Mouse (Mus musculus): ENCODE data around the gene Tmem210.

Tmem210 gene

GRCm38 (mm10) chr2:25292856-25293255 lies 4.9 kb downstream of the Tmem210 start:
- peak; percentile 68 for DNase-seq (ENCODE audit: low read depth, low spot score)

DNA sequence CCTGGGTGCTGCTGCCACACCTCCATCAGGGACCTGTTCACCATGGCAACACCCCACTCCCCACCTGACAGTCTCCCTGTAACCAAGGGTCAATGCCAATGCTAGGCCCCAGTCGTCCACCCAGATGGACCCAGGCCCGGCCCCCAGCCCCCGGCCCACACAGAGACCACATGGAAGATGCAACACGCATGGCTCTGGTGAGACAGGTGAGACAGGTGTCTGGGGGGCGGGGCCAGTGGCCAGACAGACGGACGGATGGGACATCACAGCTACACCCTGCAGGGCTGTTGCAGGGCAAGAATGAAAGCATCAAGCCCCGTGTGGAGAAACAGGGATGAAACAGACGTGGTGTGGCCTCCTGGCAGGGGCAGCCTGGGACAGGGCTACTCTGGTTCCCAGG lies 5.8 kb downstream of the Tmem210 start:
- no peak for DNase-seq (ENCODE audit: low read depth, low spot score)

- DNase-seq (ENCODE audit: low read depth, low spot score) = no peak
Measured at GRCm38 (mm10) chr2:25297093-25297492, 9.1 kb downstream of the Tmem210 start.

GRCm38 (mm10) chr2:25298046-25298445 lies 10.1 kb downstream of the Tmem210 start:
- DNase-seq (ENCODE audit: low read depth, low spot score) = no peak

GRCm38 (mm10) chr2:25303452-25303851 lies 15.5 kb downstream of the Tmem210 start:
- DNase-seq (ENCODE audit: low read depth, low spot score) = no peak

DNA sequence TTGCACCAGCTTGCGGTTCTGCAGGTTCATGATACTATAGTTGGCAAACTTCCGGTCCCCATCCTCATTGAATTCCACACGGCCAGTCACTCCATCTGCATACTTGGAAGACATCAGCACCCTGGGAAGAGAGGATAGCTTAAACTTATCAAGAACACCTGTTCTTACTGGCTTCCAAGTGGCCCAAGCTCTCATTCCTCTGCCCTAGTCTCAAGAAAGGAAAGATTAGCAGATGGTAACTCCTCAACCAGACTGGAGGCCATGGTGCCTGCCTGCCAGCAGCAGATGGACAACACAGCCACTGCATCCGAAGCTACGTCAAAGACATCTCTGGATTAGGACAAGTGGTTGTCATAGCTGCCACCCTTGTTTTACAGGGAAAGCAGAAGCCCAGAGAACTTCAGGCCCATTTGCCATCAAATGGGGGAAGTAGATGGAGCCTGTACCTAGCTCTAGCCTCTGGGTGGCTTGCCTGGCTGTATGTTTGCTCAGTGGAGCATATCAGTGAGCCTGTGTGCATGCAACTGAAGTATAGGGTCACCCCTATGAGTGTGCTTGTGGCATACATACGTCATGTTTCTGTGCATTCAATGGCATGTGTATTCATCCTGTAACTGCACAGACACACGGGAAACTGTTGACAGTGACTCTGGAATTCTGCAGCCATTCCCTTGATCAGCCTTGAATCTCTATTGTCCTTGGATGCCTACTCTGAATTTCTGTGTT lies 16.1 kb downstream of the Tmem210 start:
- no peak for DNase-seq (ENCODE audit: low read depth, low spot score)

- DNase-seq (ENCODE audit: low read depth, low spot score) = no peak
Measured at GRCm38 (mm10) chr2:25304657-25305541, 17.0 kb downstream of the Tmem210 start.

GRCm38 (mm10) chr2:25305587-25306359 lies 17.8 kb downstream of the Tmem210 start:
- no peak for DNase-seq (ENCODE audit: low read depth, low spot score)

- no peak for DNase-seq (ENCODE audit: low read depth, low spot score)
Measured at GRCm38 (mm10) chr2:25310180-25310579, 22.2 kb downstream of the Tmem210 start.

DNA sequence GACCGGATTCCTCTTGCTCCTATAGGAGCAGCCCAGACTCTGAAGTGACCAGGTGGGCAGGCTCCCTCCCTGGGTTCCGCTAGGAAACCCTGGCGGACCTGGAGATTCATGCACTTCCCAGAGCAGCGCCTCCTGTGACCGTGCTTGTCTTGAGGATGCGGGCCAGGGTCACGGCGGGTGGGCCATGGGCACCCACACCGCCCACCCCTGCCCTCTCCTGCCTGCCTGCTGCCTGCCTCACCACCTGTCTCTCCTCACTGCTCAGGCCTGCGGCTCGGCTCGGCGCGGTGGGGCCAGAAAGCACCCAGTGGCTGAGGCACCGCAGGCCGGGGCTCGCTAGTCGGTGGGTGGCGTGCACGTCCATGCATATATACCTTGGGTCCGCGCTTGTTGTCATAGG lies 23.0 kb downstream of the Tmem210 start:
- DNase-seq (ENCODE audit: low read depth, low spot score) = no peak

DNA sequence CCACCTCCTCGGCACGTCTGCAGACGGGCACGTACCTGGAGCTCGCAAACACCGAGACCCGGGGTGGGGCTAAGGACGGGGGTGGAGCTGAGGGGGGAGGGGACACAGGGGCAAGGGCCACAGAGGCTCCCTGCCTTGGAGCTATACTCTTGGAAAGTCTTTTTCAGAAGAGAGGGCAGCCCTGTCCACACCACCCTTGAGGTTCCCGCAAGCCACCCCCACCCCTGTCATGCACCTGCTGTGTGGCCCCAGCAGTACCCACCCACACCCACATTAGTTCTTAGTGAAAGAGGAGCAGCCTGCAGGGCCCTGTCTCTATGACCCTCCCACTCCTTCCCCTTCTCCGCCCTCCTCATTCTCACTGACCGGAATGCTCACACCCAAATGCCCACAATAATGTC lies 23.5 kb downstream of the Tmem210 start:
- no peak for DNase-seq (ENCODE audit: low read depth, low spot score)

DNA sequence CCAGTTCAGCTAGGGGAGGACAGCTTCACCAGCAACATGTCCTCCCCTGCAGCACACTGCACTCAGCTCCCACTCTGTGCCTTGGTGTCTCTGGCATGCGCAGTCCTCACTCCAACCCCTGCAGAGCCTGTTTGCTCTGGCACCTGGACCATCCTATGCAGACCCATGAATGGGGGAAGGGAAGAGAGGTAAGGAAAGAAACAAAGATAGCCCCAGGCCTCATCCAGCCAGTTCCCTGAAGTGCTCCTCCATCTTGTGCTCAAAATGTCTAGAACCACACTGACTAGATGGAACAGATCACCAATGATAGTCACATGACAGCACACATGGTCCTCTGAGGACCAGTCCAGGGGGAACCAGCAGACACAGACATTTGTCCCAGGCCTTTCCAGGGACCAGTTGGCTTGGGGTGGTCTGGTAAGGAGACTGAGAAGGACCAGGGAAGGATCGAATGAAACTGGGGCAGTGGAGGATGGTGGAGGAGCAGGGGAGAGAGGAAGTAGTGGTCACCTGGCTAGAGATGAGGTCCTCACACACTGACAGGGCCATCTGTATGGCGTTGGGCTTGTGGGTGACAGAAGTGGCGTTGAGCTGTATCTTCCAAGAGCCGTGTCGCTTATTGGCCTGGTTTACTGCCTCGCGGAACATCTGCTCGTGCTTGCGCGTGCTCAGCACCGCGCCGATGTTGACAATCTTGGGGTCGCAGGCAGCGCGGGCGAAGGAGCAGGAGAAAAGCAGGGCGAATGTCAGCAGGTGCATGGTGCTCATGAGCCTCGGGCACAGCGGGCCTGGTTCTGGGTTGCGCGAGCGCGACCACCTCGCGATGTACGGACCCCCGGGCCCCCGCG lies 30.4 kb downstream of the Tmem210 start:
- peak; percentile 24 for DNase-seq (ENCODE audit: low read depth, low spot score)

DNA sequence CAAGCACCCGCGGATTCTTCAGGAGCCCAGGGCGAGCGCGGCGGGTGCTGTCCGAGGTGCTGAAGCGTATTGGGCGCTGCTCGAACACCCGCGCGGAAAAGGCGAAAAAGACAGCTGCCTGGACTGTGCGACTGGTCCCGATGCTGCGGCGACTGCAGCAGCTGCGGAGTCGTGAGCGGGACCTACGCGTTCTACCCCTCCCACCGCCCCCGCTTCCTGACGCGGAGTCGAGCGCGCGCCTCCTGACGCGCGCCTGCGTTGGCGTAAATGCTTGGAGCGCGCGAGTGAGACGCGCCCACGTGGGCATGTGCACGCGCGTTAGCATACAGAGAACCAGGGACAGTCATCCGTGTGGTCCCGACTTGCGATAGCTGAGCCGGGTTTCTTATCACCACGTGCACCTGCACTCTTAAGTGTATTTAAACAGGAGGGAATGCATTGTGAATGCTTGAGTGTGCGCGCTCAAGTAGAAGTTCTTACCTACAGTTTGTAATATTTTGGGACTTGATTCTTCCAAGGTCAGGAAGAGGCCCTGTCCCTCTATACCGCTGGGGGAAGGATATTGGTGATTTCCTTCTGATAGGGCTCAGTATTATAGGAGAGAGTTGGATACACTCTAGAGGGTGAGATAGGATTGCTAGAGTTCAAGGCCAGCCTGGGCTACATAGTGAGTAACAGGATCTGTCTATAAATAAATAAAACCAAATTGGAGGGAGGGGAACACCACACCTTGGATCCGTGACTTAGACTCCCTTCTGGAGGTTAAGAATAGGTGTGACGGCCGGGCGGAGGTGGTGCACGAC lies 31.2 kb downstream of the Tmem210 start, which contains the start of gene Grin1:
TSS of gene Grin1 (minus strand) at position 217 of the 803 bp plus-strand sequence.
- DNase-seq (ENCODE audit: low read depth, low spot score) = peak; percentile 54

GRCm38 (mm10) chr2:25320084-25320483 lies 32.1 kb downstream of the Tmem210 start:
- DNase-seq (ENCODE audit: low read depth, low spot score) = no peak

DNA sequence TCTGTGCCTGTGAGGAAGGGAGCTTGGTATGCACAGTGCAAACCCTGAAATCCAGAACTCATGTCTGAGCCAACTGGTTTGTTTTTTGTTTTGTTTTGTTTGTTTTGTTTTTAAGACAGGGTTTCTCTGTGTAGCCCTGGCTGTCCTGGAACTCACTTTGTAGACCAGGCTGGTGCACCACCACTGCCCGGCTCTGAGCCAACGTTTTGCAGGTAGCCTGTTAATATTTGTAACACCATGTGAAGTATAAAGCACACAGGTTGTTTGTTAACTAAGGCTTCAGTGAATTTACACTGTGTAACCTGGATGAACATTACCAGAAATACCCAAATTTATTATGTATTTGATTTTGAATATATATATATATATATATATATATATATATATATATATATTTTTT lies 38.1 kb downstream of the Tmem210 start:
- no peak for DNase-seq (ENCODE audit: low read depth, low spot score)

GRCm38 (mm10) chr2:25328440-25328839 lies 40.5 kb downstream of the Tmem210 start:
- DNase-seq (ENCODE audit: low read depth, low spot score) = peak; percentile 39

- DNase-seq (ENCODE audit: low read depth, low spot score) = no peak
Measured at GRCm38 (mm10) chr2:25331470-25331869, 43.5 kb downstream of the Tmem210 start.

- peak; percentile 99 for DNase-seq (ENCODE audit: low read depth, low spot score)
Measured at GRCm38 (mm10) chr2:25332286-25333160, 44.6 kb downstream of the Tmem210 start, which contains the start of gene Man1b1. TSS of gene Man1b1 (plus strand) at chr2:25332338.

DNA sequence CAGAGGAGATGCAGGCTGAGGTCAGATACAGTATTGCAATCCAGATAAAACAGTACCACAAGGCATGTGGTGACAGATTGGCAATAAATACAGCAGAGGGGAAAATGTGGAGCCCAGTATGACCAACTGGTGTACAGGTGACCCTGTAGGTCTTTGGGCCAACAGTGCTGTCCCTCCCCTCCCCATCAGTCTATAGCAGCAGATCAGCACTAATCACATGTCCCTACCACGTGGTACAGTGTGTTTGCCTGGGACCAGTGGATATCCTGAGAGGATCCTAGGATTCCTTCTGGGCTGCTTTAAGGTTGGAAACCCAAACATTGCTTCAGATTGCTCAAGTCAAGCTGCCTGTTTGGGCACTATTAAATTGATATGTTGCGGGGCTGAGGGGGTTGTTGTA lies 45.6 kb downstream of the Tmem210 start:
- DNase-seq (ENCODE audit: low read depth, low spot score) = no peak
